Mouse (Mus musculus) megakaryocyte, embryonic 14.5 days (primary cell): ENCODE results near the gene Kdr.

Source experiments
- FLI1 ChIP-seq: IDR thresholded peaks from 2 replicates; pipeline ENCODE4 v1.6.1; 2012; ENCODE audit warnings: low read length, inconsistent platforms, mixed read lengths
- GATA1 ChIP-seq: IDR thresholded peaks from 3 replicates; pipeline ENCODE4 v1.6.1; 2012; ENCODE audit warnings: mixed read lengths, low read length, inconsistent platforms, borderline replicate concordance

- TF ChIP-seq GATA1, result no peak
- no peak for TF ChIP-seq FLI1
Measured at GRCm38 (mm10) chr5:75969887-75970286, 8.4 kb downstream of the Kdr start.
